Mouse (Mus musculus) myocyte (in vitro differentiated cells): ENCODE measurements around the gene Chrm4. TPM values are rescaled to one million over a fixed set of nuclear protein-coding genes. Genes with fewer than 3 reads are reported as not detected.
A peak's percentile ranks its signal among the peaks of the same experiment; 100 is the strongest.

Source experiments
- H3K27me3 ChIP-seq: one replicate; pipeline ENCODE4 v1.6.1; 2011; ENCODE audit not compliant: control insufficient read depth, insufficient read depth, insufficient read length
- H3K36me3 ChIP-seq: one replicate; pipeline ENCODE4 v1.6.1; 2011; ENCODE audit not compliant: control insufficient read depth, insufficient read depth
- H3K4me2 ChIP-seq: one replicate; pipeline ENCODE4 v1.6.1; 2011; ENCODE audit warnings: low read depth, control low read depth
- H3K4me3 ChIP-seq: one replicate; pipeline ENCODE4 v1.5.1; 2011; ENCODE audit warnings: mild to moderate bottlenecking, control low read depth, moderate library complexity
- H3K79me2 ChIP-seq: one replicate; pipeline ENCODE4 v1.6.1; 2011; ENCODE audit not compliant: control insufficient read depth, insufficient read depth
- H3ac ChIP-seq: one replicate; pipeline ENCODE4 v1.6.1; 2011; ENCODE audit not compliant: control insufficient read depth, insufficient read length
- CEBPB ChIP-seq: IDR thresholded peaks from 2 replicates; pipeline ENCODE4 v1.6.1; 2011; ENCODE audit warnings: mild to moderate bottlenecking, moderate library complexity; ENCODE audit not compliant: poor library complexity, insufficient read depth, severe bottlenecking
- E2F4 ChIP-seq: IDR thresholded peaks from one replicate; pipeline ENCODE4 v1.6.1; 2011; ENCODE audit warnings: mild to moderate bottlenecking, control low read depth, moderate library complexity; ENCODE audit not compliant: insufficient read depth
- MYOD1 ChIP-seq, 3 experiments: IDR thresholded peaks; one replicate each; pipeline ENCODE4 v1.6.1; 2011; ENCODE audit warnings: control low read depth in 2 of 3, low read depth in 2 of 3, mild to moderate bottlenecking in 2 of 3, moderate library complexity in 1 of 3; ENCODE audit not compliant: insufficient read length in 2 of 3, control insufficient read depth in 1 of 3
- MYOG ChIP-seq, 3 experiments: IDR thresholded peaks; one replicate each; pipeline ENCODE4 v1.6.1; 2011; ENCODE audit warnings: control low read depth in 2 of 3, low read depth in 2 of 3, mild to moderate bottlenecking in 2 of 3; ENCODE audit not compliant: insufficient read length in 2 of 3, control insufficient read depth in 1 of 3, insufficient read depth in 1 of 3
- POLR2A ChIP-seq: IDR thresholded peaks from one replicate; pipeline ENCODE4 v1.6.1; 2011; ENCODE audit warnings: low read depth, mild to moderate bottlenecking, control low read depth, moderate library complexity; ENCODE audit not compliant: insufficient read length
- POLR2AphosphoS2 ChIP-seq: IDR thresholded peaks from one replicate; pipeline ENCODE4 v1.6.1; 2011; ENCODE audit warnings: low read depth, control low read depth; ENCODE audit not compliant: insufficient read length
- REST ChIP-seq: IDR thresholded peaks from one replicate; pipeline ENCODE4 v1.6.1; 2011; ENCODE audit warnings: mild to moderate bottlenecking, control low read depth, moderate library complexity; ENCODE audit not compliant: insufficient read depth, insufficient read length
- SRF ChIP-seq: IDR thresholded peaks from one replicate; pipeline ENCODE4 v1.6.1; 2011; ENCODE audit warnings: low read depth; ENCODE audit not compliant: control insufficient read depth, insufficient read length
- TCF12 ChIP-seq: IDR thresholded peaks from one replicate; pipeline ENCODE4 v1.6.1; 2011; ENCODE audit warnings: mild to moderate bottlenecking, control low read depth; ENCODE audit not compliant: poor library complexity, insufficient read depth, severe bottlenecking
- TCF3 ChIP-seq: IDR thresholded peaks from one replicate; pipeline ENCODE4 v1.6.1; 2011; ENCODE audit warnings: low read depth, control low read depth; ENCODE audit not compliant: insufficient read length
- USF1 ChIP-seq: IDR thresholded peaks from one replicate; pipeline ENCODE4 v1.6.1; 2011; ENCODE audit warnings: low read depth, mild to moderate bottlenecking, control low read depth, moderate library complexity
- polyA plus RNA-seq: library from polyadenylated mRNA; unstranded; fragments of >200 nt; fragmentation: generic; extraction: Trizol; gene quantifications from one replicate; pipeline ENCODE4 v1.2.1, GENCODE M21; 2012; ENCODE audit warnings: missing spikeins

Chrm4 gene
- polyA plus RNA-seq, 1 experiment, result 0.64 TPM

GRCm38 (mm10) chr2:91939303-91939935, 12.4 kb downstream of the Chrm4 start:
- Histone ChIP-seq H3K4me2 (no peak overlapping the region), H3K4me3 (no peak overlapping the region), H3K79me2 (no peaks in the 10 kb centered on the region), H3K27me3 (no peaks in the 10 kb centered on the region), H3ac (no peak overlapping the region), H3K36me3 (peaks cover 20% of the 10 kb centered on the region)
- TF ChIP-seq SRF (no peak), TCF12 (no peak), POLR2AphosphoS2 (no peak), CEBPB (no peak), MYOG (IDR thresholded peaks at IDR 0.05; ENCODE audit: control insufficient read depth in 1 of 3, insufficient read depth in 1 of 3, insufficient read length in 2 of 3, low read depth in 2 of 3) (no peak), REST (no peak), E2F4 (no peak), USF1 (no peak), POLR2A (no peak)

GRCm38 (mm10) chr2:91942356-91942755, 15.3 kb downstream of the Chrm4 start:
- Histone ChIP-seq H3K79me2 (peaks cover 16% of the 10 kb centered on the region), H3K4me2 (no peak overlapping the region), H3K36me3 (peaks cover 15% of the 10 kb centered on the region), H3K4me3 (no peak overlapping the region), H3ac (no peak overlapping the region), H3K27me3 (no peaks in the 10 kb centered on the region)
- TF ChIP-seq TCF3 (no peak), POLR2A (no peak), CEBPB (no peak)

DNA sequence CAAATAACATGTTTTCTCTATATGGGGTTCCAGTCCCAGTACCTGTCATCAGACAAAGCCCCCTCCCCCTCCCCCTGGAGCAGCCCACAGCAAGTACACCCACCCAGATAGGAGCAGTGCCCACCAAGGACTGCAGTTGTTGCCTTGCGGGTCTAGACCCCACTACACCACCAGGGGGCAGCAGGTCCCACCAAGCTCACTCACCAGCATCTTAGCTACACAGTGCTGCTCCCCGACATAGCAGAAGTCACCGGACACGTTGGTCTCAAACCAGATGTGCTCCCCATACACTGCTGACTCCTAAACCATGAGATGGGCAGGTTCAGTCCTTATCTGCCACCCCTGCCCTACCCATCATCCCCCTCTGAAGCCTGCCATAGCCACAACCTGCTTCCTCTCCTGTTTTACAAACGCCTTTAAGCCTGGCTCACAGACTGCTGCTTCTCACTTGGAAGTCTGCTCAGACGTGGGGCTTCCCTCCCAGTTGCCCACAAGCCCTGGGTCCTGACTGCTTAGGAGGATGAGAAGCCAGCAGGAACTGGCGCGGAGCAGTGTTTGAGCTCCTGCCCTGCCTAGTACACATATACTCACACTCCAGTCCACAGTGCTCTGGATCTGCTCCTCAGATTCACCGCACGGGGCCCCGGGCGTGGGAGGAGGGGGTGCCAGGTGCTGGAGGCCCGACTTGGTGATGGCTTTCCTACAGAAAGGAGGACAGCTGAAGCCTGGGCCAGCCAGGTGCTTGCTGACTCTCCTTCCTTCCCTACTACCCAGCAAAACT, 17.3 kb downstream of the Chrm4 start:
- Histone ChIP-seq H3K27me3 (no peaks in the 10 kb centered on the region), H3ac (no peak overlapping the region), H3K36me3 (peaks cover 8% of the 10 kb centered on the region), H3K4me3 (no peak overlapping the region), H3K4me2 (peak overlapping the region; percentile 10), H3K79me2 (peaks cover 16% of the 10 kb centered on the region)
- TF ChIP-seq CEBPB (no peak), SRF (peak; percentile 37), POLR2AphosphoS2 (peak; percentile 18), MYOG (IDR thresholded peaks at IDR 0.05; ENCODE audit: control insufficient read depth in 1 of 3, insufficient read depth in 1 of 3, insufficient read length in 2 of 3, low read depth in 2 of 3) (peak in 1 of 3 experiments; percentile 25), MYOD1 (IDR thresholded peaks at IDR 0.05; ENCODE audit: control insufficient read depth in 1 of 3, insufficient read length in 2 of 3, low read depth in 2 of 3) (peak in 1 of 3 experiments; percentile 56)

- no peak within 1 kb of the TSS for H3ac ChIP-seq
- no peaks in the 10 kb centered on the region for H3K27me3 ChIP-seq
- H3K4me3 ChIP-seq, result no peak within 1 kb of the TSS
- H3K36me3 ChIP-seq, result peaks cover 4% of the 10 kb centered on the region
- TF ChIP-seq TCF12 (no peak), E2F4 (no peak), USF1 (no peak), CEBPB (no peak), MYOD1 (IDR thresholded peaks at IDR 0.05; ENCODE audit: control insufficient read depth in 1 of 3, insufficient read length in 2 of 3, low read depth in 2 of 3) (no peak), TCF3 (no peak), POLR2AphosphoS2 (no peak), MYOG (IDR thresholded peaks at IDR 0.05; ENCODE audit: control insufficient read depth in 1 of 3, insufficient read depth in 1 of 3, insufficient read length in 2 of 3, low read depth in 2 of 3) (no peak)
- H3K4me2 ChIP-seq, result peak within 1 kb of the TSS; percentile 73
- H3K79me2 ChIP-seq, result peaks cover 16% of the 10 kb centered on the region
These were observed 18.4 kb downstream of the Chrm4 start, which contains the start of gene Gm9821 for GRCm38 (mm10) chr2:91945483-91945882. Gene Gm9821 (plus strand): TSS chr2:91945703.

DNA sequence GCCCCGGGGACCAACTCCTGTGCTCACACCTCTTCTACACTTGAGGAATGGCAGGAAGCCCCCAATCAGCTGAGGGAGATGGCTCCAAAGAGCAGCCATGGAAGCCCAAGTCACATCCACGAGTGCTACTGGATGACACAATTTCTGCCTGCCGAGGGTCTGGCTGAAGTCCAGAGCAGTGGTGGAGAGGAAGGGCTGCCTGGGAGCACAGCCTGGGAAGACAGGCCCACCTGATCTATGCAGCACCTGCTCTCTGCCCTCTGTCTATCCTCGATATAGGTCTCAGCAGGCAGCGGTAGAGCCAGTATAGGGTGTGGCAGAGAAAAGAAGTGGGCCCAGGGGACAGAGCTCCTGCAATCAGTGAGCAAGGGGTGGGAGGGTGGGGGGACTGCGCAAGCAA, 19.8 kb downstream of the Chrm4 start:
- Histone ChIP-seq H3K36me3 (peaks cover 4% of the 10 kb centered on the region), H3K27me3 (no peaks in the 10 kb centered on the region), H3K4me3 (peak overlapping the region; percentile 19), H3K79me2 (peaks cover 18% of the 10 kb centered on the region), H3ac (no peak overlapping the region), H3K4me2 (peak overlapping the region; percentile 73)
- TF ChIP-seq REST (no peak), MYOD1 (IDR thresholded peaks at IDR 0.05; ENCODE audit: control insufficient read depth in 1 of 3, insufficient read length in 2 of 3, low read depth in 2 of 3) (peak in 2 of 3 experiments; percentile 47 to 82), POLR2AphosphoS2 (no peak), TCF12 (no peak), TCF3 (no peak), MYOG (IDR thresholded peaks at IDR 0.05; ENCODE audit: control insufficient read depth in 1 of 3, insufficient read depth in 1 of 3, insufficient read length in 2 of 3, low read depth in 2 of 3) (peak in 1 of 3 experiments; percentile 77), E2F4 (no peak)
